Mouse (Mus musculus): ENCODE measurements around the gene Baiap2. TPM values are rescaled to one million over a fixed set of nuclear protein-coding genes. Genes with fewer than 3 reads are reported as not detected.

The Baiap2 gene
- polyA plus RNA-seq, 1 experiment from 2014 or later, result 42.0 TPM

- no peak for ATAC-seq (ENCODE audit: insufficient number of reproducible peaks, low FRiP score, low TSS enrichment, low read depth)
- Histone ChIP-seq H3K4me1 (peaks cover 68% of the 10 kb centered on the region), H3K27ac (replicated peaks) (peak overlapping the region; percentile 69), H3K4me3 (replicated peaks) (no peak overlapping the region), H3K9me3 (replicated peaks) (no peaks in the 10 kb centered on the region), H3K36me3 (no peaks in the 10 kb centered on the region), H3K9ac (no peak overlapping the region), H3K4me2 (replicated peaks) (no peak overlapping the region), H3K27me3 (no peaks in the 10 kb centered on the region)
- WGBS, result 32% methylated on average over 4 of the region's 4 CpGs
These were observed 5.7 kb downstream of the Baiap2 start for GRCm38 (mm10) chr11:119948305-119948704.

GRCm38 (mm10) chr11:119948803-119949202, 6.2 kb downstream of the Baiap2 start:
- no peak for ATAC-seq (ENCODE audit: insufficient number of reproducible peaks, low FRiP score, low TSS enrichment, low read depth)
- Histone ChIP-seq H3K4me1 (peaks cover 66% of the 10 kb centered on the region), H3K4me3 (replicated peaks) (no peak overlapping the region)

GRCm38 (mm10) chr11:119950535-119950934, 8.0 kb downstream of the Baiap2 start:
- Histone ChIP-seq H3K27ac (replicated peaks) (no peak overlapping the region), H3K9me3 (replicated peaks) (no peaks in the 10 kb centered on the region), H3K36me3 (no peaks in the 10 kb centered on the region), H3K27me3 (no peaks in the 10 kb centered on the region), H3K4me3 (replicated peaks) (no peak overlapping the region), H3K4me2 (replicated peaks) (no peak overlapping the region), H3K4me1 (peaks cover 60% of the 10 kb centered on the region), H3K9ac (no peak overlapping the region)
- WGBS, result 96% methylated on average over 3 of the region's 3 CpGs
- no peak for ATAC-seq (ENCODE audit: insufficient number of reproducible peaks, low FRiP score, low TSS enrichment, low read depth)

More at GRCm38 (mm10) chr11:119948803-119949202, 6.2 kb downstream of the Baiap2 start:
- Histone ChIP-seq H3K4me2 (replicated peaks) (no peak overlapping the region), H3K9me3 (replicated peaks) (no peaks in the 10 kb centered on the region), H3K27ac (replicated peaks) (0 out of 2 replicates have a peak overlapping the region, but pooled peaks have one; percentile 69), H3K27me3 (no peaks in the 10 kb centered on the region), H3K36me3 (no peaks in the 10 kb centered on the region), H3K9ac (no peak overlapping the region)
- WGBS, result 80% methylated on average over 2 of the region's 2 CpGs

- H3K27ac ChIP-seq (replicated peaks), result no peak overlapping the region
- H3K27me3 ChIP-seq, result no peaks in the 10 kb centered on the region
- no peak overlapping the region for H3K4me3 ChIP-seq (replicated peaks)
- no peaks in the 10 kb centered on the region for H3K9me3 ChIP-seq (replicated peaks)
- 86% methylated on average over 6 of the region's 6 CpGs for WGBS
- no peak overlapping the region for H3K4me2 ChIP-seq (replicated peaks)
- ATAC-seq (ENCODE audit: insufficient number of reproducible peaks, low FRiP score, low TSS enrichment, low read depth), result no peak
- no peak overlapping the region for H3K9ac ChIP-seq
- no peaks in the 10 kb centered on the region for H3K36me3 ChIP-seq
- peaks cover 65% of the 10 kb centered on the region for H3K4me1 ChIP-seq
These were observed 8.8 kb downstream of the Baiap2 start for GRCm38 (mm10) chr11:119951326-119951725.

- ATAC-seq (ENCODE audit: insufficient number of reproducible peaks, low FRiP score, low TSS enrichment, low read depth), result no peak
- 54% methylated on average over 5 of the region's 5 CpGs for WGBS
- Histone ChIP-seq H3K9ac (no peak overlapping the region), H3K4me1 (peaks cover 72% of the 10 kb centered on the region), H3K4me2 (replicated peaks) (0 out of 2 replicates have a peak overlapping the region, but pooled peaks have one; percentile 1), H3K27me3 (no peaks in the 10 kb centered on the region), H3K9me3 (replicated peaks) (no peaks in the 10 kb centered on the region), H3K27ac (replicated peaks) (peak overlapping the region; percentile 69), H3K4me3 (replicated peaks) (no peak overlapping the region), H3K36me3 (no peaks in the 10 kb centered on the region)
These were observed 10.1 kb downstream of the Baiap2 start for GRCm38 (mm10) chr11:119952429-119953224.

GRCm38 (mm10) chr11:119954233-119954632, 11.7 kb downstream of the Baiap2 start:
- 69% methylated on average over 4 of the region's 4 CpGs for WGBS
- no peaks in the 10 kb centered on the region for H3K9me3 ChIP-seq (replicated peaks)
- ATAC-seq (ENCODE audit: insufficient number of reproducible peaks, low FRiP score, low TSS enrichment, low read depth), result no peak
- no peak overlapping the region for H3K9ac ChIP-seq
- H3K4me3 ChIP-seq (replicated peaks), result no peak overlapping the region
- H3K4me1 ChIP-seq, result peaks cover 57% of the 10 kb centered on the region
- H3K4me2 ChIP-seq (replicated peaks), result no peak overlapping the region
- H3K27ac ChIP-seq (replicated peaks), result no peak overlapping the region
- no peaks in the 10 kb centered on the region for H3K36me3 ChIP-seq
- H3K27me3 ChIP-seq, result no peaks in the 10 kb centered on the region

- ATAC-seq (ENCODE audit: insufficient number of reproducible peaks, low FRiP score, low TSS enrichment, low read depth), result no peak
- Histone ChIP-seq H3K4me2 (replicated peaks) (no peak overlapping the region), H3K27me3 (no peaks in the 10 kb centered on the region), H3K27ac (replicated peaks) (no peak overlapping the region), H3K9me3 (replicated peaks) (no peaks in the 10 kb centered on the region), H3K36me3 (no peaks in the 10 kb centered on the region), H3K4me1 (peaks cover 52% of the 10 kb centered on the region), H3K4me3 (replicated peaks) (no peak overlapping the region), H3K9ac (no peak overlapping the region)
- 70% methylated on average over 2 of the region's 2 CpGs for WGBS
These were observed 12.3 kb downstream of the Baiap2 start for GRCm38 (mm10) chr11:119954749-119955337.

- Histone ChIP-seq H3K27me3 (no peaks in the 10 kb centered on the region), H3K9ac (no peak overlapping the region), H3K9me3 (replicated peaks) (no peaks in the 10 kb centered on the region), H3K4me3 (replicated peaks) (no peak overlapping the region), H3K36me3 (0 out of 2 replicates have a peak, but pooled peaks cover 5% of the 10 kb centered on the region), H3K27ac (replicated peaks) (no peak overlapping the region), H3K4me1 (peaks cover 52% of the 10 kb centered on the region), H3K4me2 (replicated peaks) (no peak overlapping the region)
- ATAC-seq (ENCODE audit: insufficient number of reproducible peaks, low FRiP score, low TSS enrichment, low read depth), result no peak
- WGBS, result 40% methylated on average over 3 of the region's 3 CpGs
These were observed 12.9 kb downstream of the Baiap2 start for GRCm38 (mm10) chr11:119955432-119955831.

- ATAC-seq (ENCODE audit: insufficient number of reproducible peaks, low FRiP score, low TSS enrichment, low read depth), result 0 out of 2 replicates have a peak, but pooled peaks have one; percentile 25
- Histone ChIP-seq H3K27ac (replicated peaks) (no peak overlapping the region; the same call in 1 of the 2 replicates), H3K9ac (no peak overlapping the region)
These were observed 14.0 kb downstream of the Baiap2 start for GRCm38 (mm10) chr11:119956590-119956989.

GRCm38 (mm10) chr11:119958856-119959255, 16.3 kb downstream of the Baiap2 start:
- Histone ChIP-seq H3K27ac (replicated peaks) (no peak overlapping the region), H3K9me3 (replicated peaks) (no peaks in the 10 kb centered on the region), H3K27me3 (no peaks in the 10 kb centered on the region), H3K9ac (no peak overlapping the region), H3K4me2 (replicated peaks) (no peak overlapping the region), H3K36me3 (peaks cover 15% of the 10 kb centered on the region; the same call in 1 of the 2 replicates), H3K4me3 (replicated peaks) (no peak overlapping the region), H3K4me1 (peaks cover 29% of the 10 kb centered on the region)
- 81% methylated on average over 7 of the region's 7 CpGs for WGBS
- ATAC-seq (ENCODE audit: insufficient number of reproducible peaks, low FRiP score, low TSS enrichment, low read depth), result no peak

More at GRCm38 (mm10) chr11:119956590-119956989, 14.0 kb downstream of the Baiap2 start:
- Histone ChIP-seq H3K36me3 (0 out of 2 replicates have a peak, but pooled peaks cover 5% of the 10 kb centered on the region), H3K9me3 (replicated peaks) (no peaks in the 10 kb centered on the region), H3K4me2 (replicated peaks) (no peak overlapping the region), H3K4me3 (replicated peaks) (no peak overlapping the region), H3K4me1 (peaks cover 49% of the 10 kb centered on the region), H3K27me3 (no peaks in the 10 kb centered on the region)
- WGBS, result 67% methylated on average over 13 of the region's 13 CpGs

GRCm38 (mm10) chr11:119959714-119960113, 17.2 kb downstream of the Baiap2 start:
- ATAC-seq (ENCODE audit: insufficient number of reproducible peaks, low FRiP score, low TSS enrichment, low read depth), result no peak
- Histone ChIP-seq H3K4me1 (peaks cover 24% of the 10 kb centered on the region), H3K27ac (replicated peaks) (no peak overlapping the region), H3K4me3 (replicated peaks) (no peak overlapping the region), H3K9me3 (replicated peaks) (no peaks in the 10 kb centered on the region), H3K27me3 (no peaks in the 10 kb centered on the region), H3K4me2 (replicated peaks) (no peak overlapping the region), H3K9ac (no peak overlapping the region), H3K36me3 (peaks cover 15% of the 10 kb centered on the region)
- 77% methylated on average over 4 of the region's 4 CpGs for WGBS
